Mouse (Mus musculus) MEL (cell line): ENCODE measurements around the gene Trim8. TPM values are rescaled to one million over a fixed set of nuclear protein-coding genes. Genes with fewer than 3 reads are reported as not detected.
A peak's percentile ranks its signal among the peaks of the same experiment; 100 is the strongest.

Experiments
- DNase-seq: peaks from one replicate; pipeline ENCODE4 v3.0.0; 2011; ENCODE audit warnings: low read depth, low spot score
- H3K27ac ChIP-seq: 2 replicates; pipeline ENCODE4 v1.5.1; 2012; ENCODE audit warnings: low read depth, mild to moderate bottlenecking, control low read depth, low read length, moderate library complexity; ENCODE audit not compliant: control insufficient read depth
- H3K27me3 ChIP-seq, 2 experiments: fragments of 150-350 bp in 1 of 2; sonication (generic) in 1 of 2; 2 replicates each; pipeline ENCODE4 v1.6.1; 2012; ENCODE audit warnings: low read length in 2 of 2, mild to moderate bottlenecking in 2 of 2, improper control_type of control experiment in 1 of 2, moderate library complexity in 1 of 2; ENCODE audit not compliant: insufficient read depth in 2 of 2, control insufficient read depth in 1 of 2
- H3K36me3 ChIP-seq, 2 experiments: 2 replicates each; pipeline ENCODE4 v1.6.1; 2012 to 2014; ENCODE audit warnings: low read length in 2 of 2, improper control_type of control experiment in 1 of 2, inconsistent platforms in 1 of 2, mild to moderate bottlenecking in 1 of 2; ENCODE audit not compliant: insufficient read depth in 2 of 2, control insufficient read depth in 1 of 2
- H3K4me1 ChIP-seq, 2 experiments: fragments of 150-350 bp in 1 of 2; sonication (generic) in 1 of 2; 2 replicates each; pipeline ENCODE4 v1.6.1; 2012; ENCODE audit warnings: low read length in 2 of 2, improper control_type of control experiment in 1 of 2, mild to moderate bottlenecking in 1 of 2; ENCODE audit not compliant: insufficient read depth in 2 of 2, control insufficient read depth in 1 of 2
- H3K4me3 ChIP-seq, 2 experiments: fragments of 150-350 bp in 1 of 2; sonication (generic) in 1 of 2; 2 replicates each; pipeline ENCODE4 v1.5.1; 2012; ENCODE audit warnings: low read depth in 2 of 2, low read length in 2 of 2, mild to moderate bottlenecking in 2 of 2, moderate library complexity in 2 of 2, control low read depth in 1 of 2, improper control_type of control experiment in 1 of 2; ENCODE audit not compliant: control insufficient read depth in 1 of 2, insufficient read depth in 1 of 2
- H3K79me2 ChIP-seq: 2 replicates; pipeline ENCODE4 v1.6.1; 2012; ENCODE audit warnings: mild to moderate bottlenecking, low read length, moderate library complexity; ENCODE audit not compliant: control insufficient read depth, poor library complexity, insufficient read depth
- H3K9ac ChIP-seq: 2 replicates; pipeline ENCODE4 v1.6.1; 2012; ENCODE audit warnings: low read depth, mild to moderate bottlenecking, control low read depth, low read length, moderate library complexity; ENCODE audit not compliant: control insufficient read depth, poor library complexity, severe bottlenecking
- H3K9me3 ChIP-seq: fragments of 150-350 bp; sonication (generic); replicated peaks from 2 replicates; pipeline ENCODE4 v1.6.1; 2012; ENCODE audit warnings: mild to moderate bottlenecking, low read length, improper control_type of control experiment, moderate library complexity; ENCODE audit not compliant: insufficient read depth
- ELF1 ChIP-seq: IDR thresholded peaks from 2 replicates; pipeline ENCODE4 v1.6.1; 2014; ENCODE audit warnings: low read depth, mild to moderate bottlenecking, inconsistent platforms, low read length, improper control_type of control experiment, moderate library complexity
- EP300 ChIP-seq, 2 experiments: IDR thresholded peaks; 2 replicates each; pipeline ENCODE4 v1.6.1; 2011; ENCODE audit warnings: improper control_type of control experiment in 2 of 2, low read length in 2 of 2, low read depth in 1 of 2, mild to moderate bottlenecking in 1 of 2
- GABPA ChIP-seq: IDR thresholded peaks from 2 replicates; pipeline ENCODE4 v1.6.1; 2012; ENCODE audit warnings: low read depth, mild to moderate bottlenecking, inconsistent platforms, low read length, improper control_type of control experiment, moderate library complexity
- KAT2A ChIP-seq: conservative IDR thresholded peaks from 2 replicates; pipeline ENCODE4 v1.6.1; 2012; ENCODE audit warnings: low read depth, low read length, improper control_type of control experiment, inconsistent platforms
- MXI1 ChIP-seq: IDR thresholded peaks from 2 replicates; pipeline ENCODE4 v1.6.1; 2011; ENCODE audit warnings: mild to moderate bottlenecking, low read depth, low read length, improper control_type of control experiment
- NELFE ChIP-seq: IDR thresholded peaks from 2 replicates; pipeline ENCODE4 v1.6.1; 2011; ENCODE audit warnings: low read depth, low read length, improper control_type of control experiment
- POLR2A ChIP-seq, 2 experiments: IDR thresholded peaks; 2 replicates each; pipeline ENCODE4 v1.6.1; 2011 to 2012; ENCODE audit warnings: low read length in 2 of 2, mild to moderate bottlenecking in 2 of 2, control low read depth in 1 of 2, improper control_type of control experiment in 1 of 2, low read depth in 1 of 2, moderate library complexity in 1 of 2; ENCODE audit not compliant: control insufficient read depth in 1 of 2, insufficient read depth in 1 of 2, poor library complexity in 1 of 2
- POLR2AphosphoS2 ChIP-seq: IDR thresholded peaks from 2 replicates; pipeline ENCODE4 v1.6.1; 2011; ENCODE audit warnings: low read length, improper control_type of control experiment
- polyA plus RNA-seq, 2 experiments: library from polyadenylated mRNA; stranded (reverse) in 1 of 2; unstranded in 1 of 2; fragments of >175 nt in 1 of 2; fragments of >200 nt in 1 of 2; gene quantifications; 2 replicates each; pipeline versions ENCODE4 v1.2.1 to v1.2.4; 2012; ENCODE audit warnings: low replicate concordance in 2 of 2, low read depth in 1 of 2; ENCODE audit not compliant: insufficient read length in 2 of 2, insufficient read depth in 1 of 2, missing spikeins in 1 of 2
- total RNA-seq: library from RNA; depleted of rRNA; stranded (reverse); fragments of 300-350 nt; gene quantifications from 2 replicates; pipeline ENCODE4 v1.2.3, GENCODE M21; 2012

Trim8 gene
- total and polyA plus RNA-seq, 3 experiments: 19.1 to 57.2 TPM; not detected in 1

DNA sequence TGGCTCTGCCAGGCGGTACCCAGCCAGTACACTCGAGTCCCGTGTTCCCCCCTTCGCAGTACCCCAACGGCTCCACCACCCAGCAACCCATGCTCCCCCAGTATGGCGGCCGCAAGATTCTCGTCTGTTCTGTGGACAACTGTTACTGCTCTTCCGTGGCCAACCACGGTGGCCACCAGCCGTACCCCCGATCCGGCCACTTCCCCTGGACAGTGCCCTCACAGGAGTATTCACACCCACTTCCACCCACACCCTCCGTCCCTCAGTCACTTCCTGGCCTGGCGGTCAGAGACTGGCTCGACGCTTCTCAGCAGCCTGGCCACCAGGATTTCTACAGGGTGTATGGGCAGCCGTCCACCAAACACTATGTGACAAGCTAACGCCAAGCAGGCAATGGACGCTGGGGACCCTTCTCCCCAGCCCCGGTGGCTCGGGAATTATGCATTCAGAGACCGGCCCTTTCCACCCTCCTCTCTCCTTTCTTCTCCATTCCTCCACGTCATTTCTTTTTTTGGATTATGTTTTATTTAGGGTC is 13.9 kb downstream of the Trim8 start:
- DNase-seq: no peak
- H3K9me3 ChIP-seq: no peaks in the 10 kb centered on the region
- H3K9ac ChIP-seq: no peak overlapping the region
- no peaks in the 10 kb centered on the region for H3K27me3 ChIP-seq
- H3K79me2 ChIP-seq: peaks cover 12% of the 10 kb centered on the region
- H3K4me1 ChIP-seq: peaks cover 3 to 4% of the 10 kb centered on the region in 2 experiments
- H3K36me3 ChIP-seq: peaks cover 7 to 10% of the 10 kb centered on the region in 2 experiments
- H3K4me3 ChIP-seq: no peak overlapping the region
- H3K27ac ChIP-seq: no peak overlapping the region
- TF ChIP-seq NELFE (no peak), KAT2A (no peak)

DNA sequence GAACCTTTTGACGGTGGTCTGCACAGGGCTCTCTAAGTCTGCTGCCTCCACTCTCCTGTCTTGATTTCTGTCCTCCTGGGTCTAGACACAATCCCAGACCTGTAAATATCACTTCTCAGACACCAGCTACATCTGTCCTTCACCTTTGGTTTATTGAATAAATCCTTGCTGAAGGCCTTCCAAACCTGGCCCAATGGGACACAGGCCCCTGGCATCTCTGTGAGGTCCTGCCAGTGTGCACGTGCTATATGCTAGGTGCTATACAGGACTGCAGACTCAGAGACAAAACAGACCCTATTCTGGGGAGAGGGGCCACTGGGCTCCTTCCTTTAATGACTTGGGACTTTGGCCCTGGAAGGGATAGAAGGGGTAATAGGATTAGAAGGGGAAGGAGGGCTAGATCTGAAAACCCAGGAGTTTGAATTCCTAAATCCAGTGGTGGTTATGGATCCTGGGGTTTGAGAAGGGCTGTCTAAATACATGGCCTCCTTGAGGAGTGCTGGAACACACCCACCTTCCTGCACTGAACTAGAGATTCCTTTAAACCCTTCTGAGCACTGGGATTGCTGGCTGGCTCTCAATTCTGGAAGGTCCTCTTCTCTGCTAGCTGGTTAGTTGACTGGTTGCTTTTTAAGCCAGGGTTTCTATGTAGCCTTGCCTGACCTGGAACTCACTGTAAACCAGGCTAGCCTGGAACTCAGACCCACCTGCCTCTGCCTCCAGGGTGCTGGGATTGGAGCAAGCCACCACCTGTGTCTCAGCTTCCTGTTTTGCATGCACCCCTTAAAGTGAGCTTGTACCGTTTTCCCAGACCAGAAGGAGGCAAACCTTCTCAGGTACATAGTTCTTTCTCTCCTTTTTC is 15.4 kb downstream of the Trim8 start:
- no peak overlapping the region for H3K27ac ChIP-seq
- H3K9me3 ChIP-seq: no peaks in the 10 kb centered on the region
- H3K36me3 ChIP-seq: peaks cover 3 to 4% of the 10 kb centered on the region in 2 experiments
- H3K9ac ChIP-seq: no peak overlapping the region
- peak; percentile 36 for DNase-seq
- H3K27me3 ChIP-seq: no peaks in the 10 kb centered on the region
- TF ChIP-seq POLR2AphosphoS2 (peak; percentile 21; the same call in 1 of the 2 replicates), GABPA (no peak), POLR2A (IDR thresholded peaks at IDR 0.05; ENCODE audit: control insufficient read depth in 1 of 2, insufficient read depth in 1 of 2, low read depth in 1 of 2, low read length in 2 of 2, poor library complexity in 1 of 2) (peak in 1 of 2 experiments; percentile 21; a peak in 1 of 4 replicates), EP300 (IDR thresholded peaks at IDR 0.05; ENCODE audit: low read depth in 1 of 2, low read length in 2 of 2) (no peak), NELFE (peak; percentile 24; the same call in 1 of the 2 replicates), ELF1 (0 out of 2 replicates have a peak, but pooled peaks have one; percentile 15)
- peaks cover 2 to 3% of the 10 kb centered on the region in 2 experiments for H3K4me1 ChIP-seq
- no peaks in the 10 kb centered on the region for H3K79me2 ChIP-seq
- H3K4me3 ChIP-seq: no peak overlapping the region

DNA sequence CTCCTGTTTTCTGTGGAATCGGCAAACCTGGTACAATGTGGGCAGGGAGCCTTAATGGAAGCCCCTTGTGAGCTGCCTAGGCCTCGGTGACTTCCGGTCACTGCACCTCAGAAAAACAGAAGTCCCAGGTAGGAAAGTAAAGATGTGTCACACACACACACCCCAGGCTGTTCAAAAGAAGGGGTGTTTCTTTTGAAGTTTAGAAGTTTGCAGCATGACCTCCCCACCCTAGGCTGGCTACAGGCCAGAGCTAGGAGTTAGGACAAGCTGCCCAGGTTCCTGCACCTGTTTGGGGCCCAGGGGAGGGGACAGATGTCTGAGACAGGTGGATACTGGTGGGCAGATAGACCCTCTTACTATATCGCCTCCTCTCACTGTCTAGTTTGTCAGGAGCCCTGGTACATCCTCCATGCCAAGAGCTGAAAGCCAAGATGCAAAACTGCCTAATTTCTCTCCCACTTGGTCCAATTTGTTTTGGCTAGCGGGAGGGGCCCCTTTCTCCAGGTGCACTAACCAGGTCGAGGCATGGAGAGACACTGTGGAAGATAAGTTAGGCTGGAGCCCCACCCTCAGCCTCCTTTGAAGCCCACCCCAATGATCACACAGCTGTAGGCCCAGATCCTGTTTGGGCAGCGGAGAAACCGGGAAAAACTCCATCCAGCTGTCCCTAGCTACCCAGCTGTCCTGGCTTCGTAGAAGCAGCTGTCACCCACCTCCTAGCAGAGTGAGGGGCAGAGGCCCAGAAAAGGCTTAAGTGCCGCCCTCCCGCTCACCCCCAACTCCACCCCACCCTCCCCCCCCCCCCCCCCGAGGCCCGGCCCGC is 16.2 kb downstream of the Trim8 start:
- peaks cover 4% of the 10 kb centered on the region in 2 experiments for H3K36me3 ChIP-seq
- no peak for DNase-seq
- H3K9ac ChIP-seq: no peak overlapping the region
- H3K27me3 ChIP-seq: no peaks in the 10 kb centered on the region
- no peaks in the 10 kb centered on the region for H3K79me2 ChIP-seq
- no peak overlapping the region for H3K4me3 ChIP-seq
- peak; percentile 37; the same call in 1 of the 2 replicates for TF ChIP-seq POLR2AphosphoS2
- TF ChIP-seq MXI1: no peak
- no peak overlapping the region for H3K27ac ChIP-seq
- H3K9me3 ChIP-seq: no peaks in the 10 kb centered on the region
- H3K4me1 ChIP-seq: peaks cover 6 to 7% of the 10 kb centered on the region in 2 experiments
